Mouse (Mus musculus) forebrain, embryonic 14.5 days (tissue): Measurements from ENCODE around the gene Dnajc11. TPM values are rescaled to one million over a fixed set of nuclear protein-coding genes. Genes with fewer than 3 reads are reported as not detected.

ENCODE experiments used
- ATAC-seq: fragments of 200-750 bp; cut with Nextera tagmentation; 2 replicates; pipeline ENCODE4 v1.8.0; 2017; ENCODE audit warnings: mild to moderate bottlenecking, moderate library complexity
- DNase-seq: peaks from one replicate; pipeline ENCODE4 v3.0.0-alpha.2; 2015; ENCODE audit warnings: low spot score
- H3K27ac ChIP-seq: fragments of 300-500 bp; sonication (generic); 2 replicates; pipeline ENCODE4 v1.5.1; 2014; ENCODE audit warnings: low read depth, mild to moderate bottlenecking, control low read depth, low read length, moderate library complexity
- H3K27me3 ChIP-seq: fragments of 300-500 bp; sonication (generic); replicated peaks from 2 replicates; pipeline ENCODE4 v1.6.1; 2014; ENCODE audit warnings: low read length, control low read depth, mixed read lengths; ENCODE audit not compliant: control insufficient read depth, insufficient read depth
- H3K36me3 ChIP-seq: fragments of 300-500 bp; sonication (generic); 2 replicates; pipeline ENCODE4 v1.6.1; 2014; ENCODE audit warnings: low read length, control low read depth; ENCODE audit not compliant: control insufficient read depth, insufficient read depth
- H3K4me1 ChIP-seq: fragments of 300-500 bp; sonication (generic); 2 replicates; pipeline ENCODE4 v1.6.1; 2014; ENCODE audit warnings: antibody characterized with exemption, low read length, control low read depth; ENCODE audit not compliant: control insufficient read depth, insufficient read depth
- H3K4me2 ChIP-seq: fragments of 300-500 bp; sonication (generic); 2 replicates; pipeline ENCODE4 v1.6.1; 2014; ENCODE audit warnings: mild to moderate bottlenecking, control low read depth, low read length
- H3K4me3 ChIP-seq: fragments of 300-500 bp; sonication (generic); 2 replicates; pipeline ENCODE4 v1.5.1; 2014; ENCODE audit warnings: low read depth, low read length, control low read depth
- H3K9ac ChIP-seq: fragments of 300-500 bp; sonication (generic); 2 replicates; pipeline ENCODE4 v1.6.1; 2014; ENCODE audit warnings: mild to moderate bottlenecking, low read length, control low read depth, moderate library complexity
- H3K9me3 ChIP-seq: fragments of 300-500 bp; sonication (generic); replicated peaks from 2 replicates; pipeline ENCODE4 v1.6.1; 2016; ENCODE audit warnings: low read length, control low read depth, mixed read lengths; ENCODE audit not compliant: control insufficient read depth
- WGBS: fragments of 180-500 bp; shearing (Covaris S2); extraction: QIAGEN DNeasy Blood & Tissue Kit; methylation state at CpG from one replicate; pipeline ENCODE4 v1.1.7; 2014; 5-methylcytosine and 5-hydroxymethylcytosine counted together
- polyA plus RNA-seq: library from polyadenylated mRNA; unstranded; fragments of >200 nt; fragmentation: Nextera tagmentation; extraction: Ambion mirVana; gene quantifications from 2 replicates; pipeline ENCODE4 v1.2.1, GENCODE M21; 2014

The Dnajc11 gene
- polyA plus RNA-seq, 1 experiment from 2014 or later: 67.9 TPM

DNA sequence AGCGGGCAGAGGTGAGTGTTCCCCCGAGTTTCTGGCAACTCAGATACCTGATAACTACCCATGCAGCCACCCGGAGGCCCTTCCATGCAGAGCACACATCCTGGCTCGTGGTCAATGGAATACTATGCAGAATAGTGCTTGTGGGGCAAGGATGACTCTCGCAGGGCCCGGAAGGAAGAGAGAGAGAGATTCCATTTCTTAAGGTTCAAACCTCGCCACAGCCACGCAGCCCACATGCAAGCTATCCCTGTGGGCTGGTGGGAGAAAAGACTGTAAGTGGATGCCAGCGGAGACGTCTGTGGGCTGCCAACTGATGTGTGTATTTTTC lies 54.5 kb downstream of the Dnajc11 start:
- H3K4me2 ChIP-seq: peak overlapping the region; percentile 63
- ATAC-seq: no peak
- peak overlapping the region; percentile 96 for H3K9ac ChIP-seq
- no peaks in the 10 kb centered on the region for H3K4me1 ChIP-seq
- no peak overlapping the region for H3K27ac ChIP-seq
- peak; percentile 38 for DNase-seq
- 24% methylated on average over 10 of the region's 10 CpGs for WGBS
- H3K9me3 ChIP-seq: no peaks in the 10 kb centered on the region
- peaks cover 40% of the 10 kb centered on the region for H3K36me3 ChIP-seq
- peak overlapping the region; percentile 77 for H3K4me3 ChIP-seq
- H3K27me3 ChIP-seq: no peaks in the 10 kb centered on the region

DNA sequence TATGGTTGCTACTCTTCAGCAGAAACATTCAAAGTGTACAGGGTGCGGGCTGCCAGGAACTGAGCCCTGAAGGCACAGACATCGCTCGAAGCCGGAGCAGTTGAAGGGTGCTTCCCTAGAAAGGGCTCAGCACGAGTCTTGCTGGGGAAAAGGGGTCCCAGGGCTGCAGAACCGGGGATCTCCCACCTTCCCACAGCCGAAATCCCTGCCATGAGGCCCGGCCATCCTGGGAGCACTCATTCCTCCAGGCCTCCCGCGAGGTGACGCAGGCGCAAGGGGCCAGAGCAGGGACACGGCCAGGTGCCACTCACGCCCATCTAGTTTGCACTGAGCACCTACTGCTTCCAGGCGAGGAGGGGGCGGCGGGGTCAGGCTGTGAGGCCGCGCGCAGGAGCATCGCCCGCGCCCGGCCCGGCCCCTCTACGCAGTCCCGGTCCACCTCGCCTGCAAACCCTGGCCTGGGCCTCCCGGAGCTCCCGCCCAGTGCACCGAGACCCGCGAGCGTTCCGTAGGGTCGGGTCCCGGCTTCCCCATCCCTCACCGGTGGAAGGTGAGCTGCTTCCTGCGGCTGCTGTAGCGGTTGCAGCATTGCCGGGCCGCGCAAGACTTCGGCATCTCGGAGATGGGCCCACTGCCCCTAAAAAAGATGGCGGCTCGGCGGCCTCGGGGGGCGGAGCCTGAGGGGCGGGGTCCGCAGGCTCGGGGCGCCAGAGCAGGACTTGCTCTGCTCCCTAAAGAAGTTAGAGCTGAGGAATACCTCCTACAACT lies 55.0 kb downstream of the Dnajc11 start, which contains the start of gene Thap3:
Gene Thap3 (minus strand): TSS at position 656 of the 768 bp plus-strand sequence.
- WGBS: 1% methylated on average over 52 of the region's 54 CpGs

DNA sequence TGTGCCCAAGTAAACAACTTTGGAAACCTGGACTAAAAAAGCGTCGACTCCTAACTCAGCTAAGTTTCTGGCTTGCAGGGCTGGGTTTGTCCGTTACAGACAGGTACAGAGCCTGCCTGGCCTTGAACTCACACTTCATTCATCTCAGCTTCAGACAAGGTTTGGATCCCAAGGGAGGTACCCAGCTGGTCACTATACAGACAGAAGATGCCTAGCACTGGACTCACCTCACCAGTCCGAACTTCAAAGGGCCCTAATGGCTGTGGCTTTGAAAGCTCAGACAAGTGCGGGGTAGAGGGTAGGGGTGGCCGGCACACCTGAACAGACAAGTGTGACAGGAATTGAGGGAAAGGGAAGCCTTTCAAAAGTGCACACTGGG lies 55.6 kb downstream of the Dnajc11 start:
- 26% methylated on average over 6 of the region's 6 CpGs for WGBS
- Histone ChIP-seq H3K9me3 (no peaks in the 10 kb centered on the region), H3K9ac (peak overlapping the region; percentile 96; the same call in 1 of the 2 replicates), H3K27ac (no peak overlapping the region), H3K36me3 (peaks cover 34% of the 10 kb centered on the region), H3K4me2 (peak overlapping the region; percentile 63), H3K4me3 (peak overlapping the region; percentile 77), H3K27me3 (no peaks in the 10 kb centered on the region), H3K4me1 (peaks cover 1% of the 10 kb centered on the region; the same call in 1 of the 2 replicates)
- DNase-seq (no peak), ATAC-seq (peak; percentile 14; the same call in 1 of the 2 replicates)

More for the DNA sequence above, 55.0 kb downstream of the Dnajc11 start, which contains the start of gene Thap3:
- peak; percentile 80 for DNase-seq
- peak; percentile 86 for ATAC-seq
- H3K4me2 ChIP-seq: peak within 1 kb of the TSS; percentile 63
- no peaks in the 10 kb centered on the region for H3K9me3 ChIP-seq
- H3K4me3 ChIP-seq: peak within 1 kb of the TSS; percentile 77
- peak within 1 kb of the TSS; percentile 76; the same call in 1 of the 2 replicates for H3K27ac ChIP-seq
- no peaks in the 10 kb centered on the region for H3K4me1 ChIP-seq
- H3K27me3 ChIP-seq: no peaks in the 10 kb centered on the region
- H3K36me3 ChIP-seq: peaks cover 37% of the 10 kb centered on the region
- peak within 1 kb of the TSS; percentile 96 for H3K9ac ChIP-seq

DNA sequence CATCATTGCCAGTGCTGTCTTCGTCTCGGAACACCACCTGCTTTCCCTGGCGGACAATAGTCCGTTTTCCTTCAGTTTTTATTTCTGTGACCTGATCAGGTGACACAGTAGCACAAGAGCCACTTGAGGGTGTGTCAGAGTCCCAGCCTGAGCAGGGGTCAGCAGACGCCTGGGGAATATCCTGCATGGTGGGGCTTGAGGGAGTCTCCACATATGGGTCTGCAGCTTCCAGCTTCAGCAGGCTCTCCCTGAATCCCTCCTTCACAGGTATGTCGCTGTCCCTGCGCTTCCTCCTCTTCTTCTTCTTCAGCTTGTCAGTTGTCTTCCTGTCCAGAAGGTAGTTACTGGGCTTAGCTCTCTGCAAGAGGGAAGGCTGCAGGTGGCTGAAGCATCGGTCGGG lies 58.6 kb downstream of the Dnajc11 start:
- Histone ChIP-seq H3K4me3 (no peak overlapping the region), H3K27me3 (no peaks in the 10 kb centered on the region), H3K27ac (no peak overlapping the region), H3K4me1 (peaks cover 6% of the 10 kb centered on the region), H3K4me2 (no peak overlapping the region), H3K9me3 (no peaks in the 10 kb centered on the region), H3K36me3 (peaks cover 29% of the 10 kb centered on the region), H3K9ac (no peak overlapping the region)
- ATAC-seq: no peak
- 93% methylated on average over 9 of the region's 9 CpGs for WGBS
- no peak for DNase-seq

DNA sequence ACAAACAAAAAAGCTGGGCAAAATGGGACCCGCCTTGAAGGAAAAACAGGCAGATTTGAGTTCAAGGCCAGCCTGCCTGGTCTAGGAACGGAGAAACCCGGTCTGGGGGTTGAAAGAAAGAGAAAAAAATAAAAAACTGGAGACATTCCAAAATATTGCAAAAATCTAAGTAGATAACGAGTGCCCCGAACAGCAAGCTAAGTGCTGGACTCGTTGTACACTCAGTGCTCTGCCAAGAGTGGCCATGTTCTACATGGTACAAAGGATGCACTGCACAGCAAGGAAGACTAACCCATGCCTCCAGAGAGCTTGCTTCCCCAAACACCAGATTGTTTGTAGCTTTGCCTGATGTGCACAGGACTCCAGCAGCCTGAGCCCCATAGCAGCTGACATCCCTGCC lies 59.5 kb downstream of the Dnajc11 start:
- H3K27ac ChIP-seq: no peak overlapping the region
- WGBS: 77% methylated on average over 6 of the region's 6 CpGs
- no peaks in the 10 kb centered on the region for H3K27me3 ChIP-seq
- H3K4me1 ChIP-seq: peaks cover 11% of the 10 kb centered on the region
- ATAC-seq: no peak
- H3K36me3 ChIP-seq: peaks cover 29% of the 10 kb centered on the region
- no peak overlapping the region for H3K4me3 ChIP-seq
- H3K9ac ChIP-seq: no peak overlapping the region
- no peak for DNase-seq
- H3K4me2 ChIP-seq: no peak overlapping the region
- no peaks in the 10 kb centered on the region for H3K9me3 ChIP-seq

DNA sequence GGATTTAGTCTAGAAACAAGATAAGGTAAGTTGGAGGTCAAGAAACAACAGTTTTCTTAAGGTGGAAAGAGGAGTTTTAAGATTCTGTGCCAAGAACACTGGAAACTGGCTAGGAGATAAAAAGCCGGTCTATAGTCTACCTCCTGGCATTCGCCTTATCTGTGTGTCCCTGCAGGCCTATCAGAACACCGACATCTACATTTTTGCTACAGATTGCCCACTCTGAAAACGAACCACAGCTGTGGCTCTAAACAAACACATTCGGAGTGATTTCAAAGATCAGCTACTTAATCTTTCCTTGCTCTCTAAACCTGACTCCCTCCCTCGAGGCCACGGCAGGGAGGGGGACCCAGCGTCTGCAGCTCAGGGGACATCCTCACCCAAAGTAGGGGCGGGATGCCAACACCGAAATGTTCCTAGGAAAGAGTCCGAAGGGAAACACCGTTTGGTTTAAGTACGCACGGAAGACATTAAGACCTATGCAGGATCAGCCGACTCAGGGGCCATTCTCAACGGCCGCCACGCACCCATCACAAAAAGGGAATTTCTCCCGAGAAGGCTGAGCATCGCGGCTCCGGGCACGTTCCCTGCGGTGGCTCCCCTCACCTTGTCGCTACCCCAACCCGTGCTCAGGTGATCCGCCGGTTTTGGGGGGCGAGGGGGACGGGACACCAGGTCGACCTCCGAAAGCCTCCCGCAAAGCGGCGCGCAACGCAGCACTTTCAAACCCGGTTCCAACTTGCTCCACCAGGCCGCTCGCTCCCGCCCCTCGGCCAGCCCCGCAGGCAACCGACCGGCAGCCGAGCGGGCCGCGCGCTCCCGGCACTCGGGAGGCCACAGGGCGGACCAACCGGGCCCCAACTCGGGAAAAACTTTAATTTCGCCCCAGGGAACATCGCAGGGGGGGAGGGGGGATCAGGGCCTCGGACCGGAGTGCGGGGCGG lies 61.0 kb downstream of the Dnajc11 start:
- DNase-seq (peak; percentile 34), ATAC-seq (no peak)
- Histone ChIP-seq H3K9me3 (no peaks in the 10 kb centered on the region), H3K27me3 (no peaks in the 10 kb centered on the region), H3K4me1 (peaks cover 11% of the 10 kb centered on the region), H3K4me3 (peak overlapping the region; percentile 97), H3K9ac (peak overlapping the region; percentile 89), H3K27ac (peak overlapping the region; percentile 14; the same call in 1 of the 2 replicates), H3K4me2 (peak overlapping the region; percentile 86), H3K36me3 (peaks cover 29% of the 10 kb centered on the region)
- WGBS: 2% methylated on average over 55 of the region's 61 CpGs

DNA sequence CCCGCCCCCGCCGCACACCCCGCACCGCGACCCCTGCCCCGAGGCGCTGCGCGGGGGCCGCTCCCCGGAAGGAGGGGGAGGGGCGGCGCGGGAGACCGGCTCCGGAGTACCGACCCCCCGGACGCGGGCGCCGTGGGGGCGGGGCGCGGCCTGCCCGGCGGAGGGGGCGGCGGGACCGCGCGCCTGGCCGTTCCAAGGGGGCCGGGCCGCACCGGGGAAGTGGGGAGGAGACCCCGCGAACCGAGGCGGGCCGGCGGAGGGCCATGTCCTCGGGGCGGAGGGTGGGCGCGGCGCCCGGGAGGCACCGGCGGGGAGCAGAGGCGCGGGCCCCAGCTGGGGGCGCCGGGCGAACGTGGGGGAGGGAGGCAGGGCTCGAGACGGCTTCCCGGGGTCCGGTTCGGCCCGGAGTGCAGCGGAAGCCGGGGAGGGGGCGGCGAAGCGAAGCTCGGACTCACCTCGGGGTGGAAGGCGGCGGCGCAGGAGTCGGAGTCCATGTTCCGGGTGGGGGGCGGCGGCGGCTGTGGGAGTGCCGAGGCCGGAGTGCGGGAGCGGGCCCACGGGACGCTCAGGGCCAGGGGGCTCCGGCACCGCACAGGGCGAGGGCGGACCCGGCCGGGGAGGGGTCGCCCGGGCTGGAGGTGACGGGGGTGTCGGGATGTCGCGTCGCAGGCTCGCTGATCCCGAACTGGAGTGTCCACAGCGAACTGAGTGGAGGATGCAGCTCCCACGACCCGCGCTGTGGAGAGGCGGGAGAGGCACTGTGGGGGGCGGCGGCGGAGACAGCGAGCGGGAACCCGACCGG lies 62.1 kb downstream of the Dnajc11 start:
- Histone ChIP-seq H3K9me3 (no peaks in the 10 kb centered on the region), H3K9ac (peak overlapping the region; percentile 89), H3K4me2 (peak overlapping the region; percentile 86), H3K4me3 (peak overlapping the region; percentile 97), H3K27ac (peak overlapping the region; percentile 14; the same call in 1 of the 2 replicates), H3K4me1 (peaks cover 11% of the 10 kb centered on the region), H3K36me3 (peaks cover 21% of the 10 kb centered on the region), H3K27me3 (no peaks in the 10 kb centered on the region)
- DNase-seq: peak; percentile 16
- WGBS: 1% methylated on average over 74 of the region's 111 CpGs
- ATAC-seq: no peak; the same call in 1 of the 2 replicates
